ENCODE assay signal across 9 mouse cellular contexts in genomic region chr2:35490458-35491111, GRCm38 (mm10). TPM values are rescaled to one million over a fixed set of nuclear protein-coding genes. Genes with fewer than 3 reads are reported as not detected.
DNase-seq lines count a peak whose midpoint lies in the region; ATAC-seq and TF ChIP-seq lines count a peak whose summit lies in the region.
"Had no signal": no experiment of that assay in that cellular context is flagged by ENCODE, and none has a peak within 500 bp of the region (broad histone marks: within the 10 kb centered on the region; RNA-seq: fewer than 3 reads in every experiment).

No protein-coding gene starts in this region.

- 0 out of 4 replicates have a peak overlapping the region, but pooled peaks of 1 of the 2 experiments have one; percentile 33 for H3K27ac ChIP-seq in heart, embryonic 14.5 days (replicated peaks in 1 of 2; ENCODE audit: control insufficient read depth in 1 of 2, insufficient read depth in 1 of 2, low read depth in 2 of 2, low read length in 2 of 2)
- peak overlapping the region; percentile 64; the same call in 1 of the 2 replicates for H3K27ac ChIP-seq in ES-Bruce4 (ENCODE audit: insufficient read depth, low read length)
- H3K27ac ChIP-seq in forebrain, embryonic 14.5 days (ENCODE audit: low read depth, low read length) = no peak overlapping the region
- H3K27ac ChIP-seq in liver, postnatal 0 days (ENCODE audit: low read depth) = peak overlapping the region; percentile 22; the same call in 1 of the 2 replicates

- H3K27me3 ChIP-seq in heart, embryonic 14.5 days (ENCODE audit: control insufficient read depth, insufficient read depth, low read length) = no peaks in the 10 kb centered on the region
- H3K27me3 ChIP-seq in ES-Bruce4 (ENCODE audit: control insufficient read depth, insufficient read depth, low read length, poor library complexity, severe bottlenecking) = no peaks in the 10 kb centered on the region
- H3K27me3 ChIP-seq in forebrain, embryonic 14.5 days (replicated peaks; ENCODE audit: control insufficient read depth, insufficient read depth, low read length) = no peaks in the 10 kb centered on the region
- no peaks in the 10 kb centered on the region for H3K27me3 ChIP-seq in liver, postnatal 0 days (ENCODE audit: insufficient read depth, low read length)

- H3K9me3 ChIP-seq in heart, embryonic 14.5 days (ENCODE audit: control insufficient read depth, low read length) = no peaks in the 10 kb centered on the region
- no peaks in the 10 kb centered on the region for H3K9me3 ChIP-seq in ES-Bruce4 (replicated peaks; ENCODE audit: control insufficient read depth, insufficient read depth, low read length, poor library complexity, severe bottlenecking)
- no peaks in the 10 kb centered on the region for H3K9me3 ChIP-seq in forebrain, embryonic 14.5 days (replicated peaks; ENCODE audit: control insufficient read depth, low read length)
- no peaks in the 10 kb centered on the region for H3K9me3 ChIP-seq in liver, postnatal 0 days (ENCODE audit: low read length)

- no peak for DNase-seq in heart, postnatal 25 days (ENCODE audit: low spot score)
- DNase-seq in forebrain, embryonic 14.5 days (ENCODE audit: low spot score) = peak; percentile 22
- DNase-seq in liver, postnatal 0 days = no peak
- no peak for DNase-seq in spleen, postnatal 4 days (ENCODE audit: low spot score in 2 of 2)
- no peak for DNase-seq in thymus, postnatal 4 days

- TF ChIP-seq CTCF in ES-Bruce4 (IDR thresholded peaks at IDR 0.05; ENCODE audit: low read depth, low read length) = no peak
- no peak for TF ChIP-seq CTCF in liver, postnatal 0 days (IDR thresholded peaks at IDR 0.05; ENCODE audit: low read depth)

- H3K4me1 ChIP-seq in heart, embryonic 14.5 days (ENCODE audit: control insufficient read depth in 2 of 2, insufficient read depth in 2 of 2, low read length in 2 of 2) = peaks cover 13 to 16% of the 10 kb centered on the region in 2 experiments
- H3K4me1 ChIP-seq in ES-Bruce4 (ENCODE audit: control insufficient read depth, insufficient read depth, low read length) = peaks cover 13% of the 10 kb centered on the region
- 0 out of 2 replicates have a peak, but pooled peaks cover 5% of the 10 kb centered on the region for H3K4me1 ChIP-seq in forebrain, embryonic 14.5 days (ENCODE audit: control insufficient read depth, insufficient read depth, low read length)
- H3K4me1 ChIP-seq in liver, postnatal 0 days (ENCODE audit: insufficient read depth) = peaks cover 19% of the 10 kb centered on the region

- 34% methylated on average over 17 of the region's 17 CpGs for WGBS in heart, embryonic 14.5 days
- WGBS in forebrain, embryonic 14.5 days = 24% methylated on average over 17 of the region's 17 CpGs
- WGBS in liver, postnatal 0 days (ENCODE audit: insufficient replicate concordance) = 35% methylated on average over 17 of the region's 17 CpGs

- TF ChIP-seq EP300 in ES-Bruce4 (IDR thresholded peaks at IDR 0.05; ENCODE audit: insufficient read depth, low read depth, low read length) = peak; percentile 26; the same call in 1 of the 2 replicates
- no peak for TF ChIP-seq EP300 in liver, postnatal 0 days (IDR thresholded peaks at IDR 0.05; ENCODE audit: low read depth)

- no peak overlapping the region for H3K4me3 ChIP-seq in heart, embryonic 14.5 days (ENCODE audit: control insufficient read depth in 1 of 2, insufficient read depth in 1 of 2, low read depth in 1 of 2, low read length in 2 of 2)
- peak overlapping the region; percentile 11; the same call in 1 of the 2 replicates for H3K4me3 ChIP-seq in ES-Bruce4 (ENCODE audit: low read depth, low read length)
- no peak overlapping the region for H3K4me3 ChIP-seq in forebrain, embryonic 14.5 days (ENCODE audit: low read depth, low read length)
- no peak overlapping the region for H3K4me3 ChIP-seq in liver, postnatal 0 days (ENCODE audit: low read depth, low read length)

- H3K9ac ChIP-seq in heart, embryonic 14.5 days (ENCODE audit: low read length) = no peak overlapping the region
- peak overlapping the region; percentile 27; the same call in 1 of the 2 replicates for H3K9ac ChIP-seq in ES-Bruce4 (ENCODE audit: low read depth, poor library complexity, severe bottlenecking)
- H3K9ac ChIP-seq in forebrain, embryonic 14.5 days (ENCODE audit: low read length) = no peak overlapping the region
- H3K9ac ChIP-seq in liver, postnatal 0 days (replicated peaks) = peak overlapping the region; percentile 16; the same call in 1 of the 2 replicates

- H3K4me2 ChIP-seq in heart, embryonic 14.5 days (ENCODE audit: low read length) = peak overlapping the region; percentile 31; the same call in 1 of the 2 replicates
- peak overlapping the region; percentile 18; the same call in 1 of the 2 replicates for H3K4me2 ChIP-seq in forebrain, embryonic 14.5 days (ENCODE audit: low read length)
- H3K4me2 ChIP-seq in liver, postnatal 0 days (ENCODE audit: low read depth, low read length) = peak overlapping the region; percentile 1; the same call in 1 of the 2 replicates

- TF ChIP-seq POLR2A in ES-Bruce4 (IDR thresholded peaks at IDR 0.05; ENCODE audit: insufficient read depth, low read length) = no peak

- H3K36me3 ChIP-seq in heart, embryonic 14.5 days (ENCODE audit: control insufficient read depth, insufficient read depth, low read length) = no peaks in the 10 kb centered on the region
- no peaks in the 10 kb centered on the region for H3K36me3 ChIP-seq in ES-Bruce4 (ENCODE audit: control insufficient read depth, insufficient read depth, low read length, poor library complexity, severe bottlenecking)
- H3K36me3 ChIP-seq in forebrain, embryonic 14.5 days (ENCODE audit: control insufficient read depth, insufficient read depth, low read length) = no peaks in the 10 kb centered on the region
- no peaks in the 10 kb centered on the region for H3K36me3 ChIP-seq in liver, postnatal 0 days (replicated peaks; ENCODE audit: insufficient read depth, low read length)

- intact Hi-C loops in heart, postnatal 25 days (cut with DNase I) = no loop called here

- no peak for ATAC-seq in heart, embryonic 14.5 days (ENCODE audit: insufficient number of reproducible peaks, insufficient read depth, low FRiP score, low read depth)
- no peak for ATAC-seq in forebrain, embryonic 14.5 days
- ATAC-seq in liver, postnatal 0 days = no peak
- ATAC-seq in granulocyte monocyte progenitor cell, adult 5-6 weeks (replicated peaks; ENCODE audit: poor library complexity, severe bottlenecking) = no peak
- ATAC-seq: CD4-positive, CD25-positive, alpha-beta regulatory T cell, adult 4 months had no signal

RNA-seq across cellular contexts. Expression of gene Ggta1, which starts 27.6 kb away (rescaled TPM):
- 37.9 and 39.4 TPM in 2 replicates for polyA plus RNA-seq in heart, embryonic 14.5 days (2014; fragmentation: Nextera tagmentation; extraction: Ambion mirVana)
- 10 to 100 TPM; 20.4 to 23.7 TPM for total RNA-seq in heart, postnatal 25 days (2021)
- 45.2 and 52.5 TPM in 2 replicates for polyA plus RNA-seq in ES-Bruce4 (2011; ENCODE audit: insufficient read depth, insufficient read length, low read depth, missing spikeins)
- polyA plus RNA-seq in forebrain, embryonic 14.5 days (2014; fragmentation: Nextera tagmentation; extraction: Ambion mirVana) = 5.0 and 6.1 TPM in 2 replicates
- 5.2 and 6.2 TPM in 2 replicates for polyA plus RNA-seq in liver, postnatal 0 days (2015; fragmentation: Nextera tagmentation; extraction: Ambion mirVana)
- 37.2 and 49.6 TPM in 2 replicates for total RNA-seq in granulocyte monocyte progenitor cell, adult 5-6 weeks (2014; fragmentation: Nextera tagmentation)
- total RNA-seq in granulocyte monocyte progenitor cell, adult 5-6 weeks (2017) = 72.8 and 82.4 TPM in 2 replicates

Comparison
In these comparisons a context has a peak if more than half of its experiments do, and no peak if none do; other contexts are left out.
1. H3K9ac ChIP-seq: peak in ES-Bruce4 (single experiment) and liver, postnatal 0 days (single experiment); none in heart, embryonic 14.5 days (single experiment) and forebrain, embryonic 14.5 days (single experiment).
2. Peak in every context shown above with its lines, with median percentiles within 50 percentile points of each other: H3K4me2 ChIP-seq.